Mouse (Mus musculus): ENCODE measurements around the gene Entpd1.

DNA sequence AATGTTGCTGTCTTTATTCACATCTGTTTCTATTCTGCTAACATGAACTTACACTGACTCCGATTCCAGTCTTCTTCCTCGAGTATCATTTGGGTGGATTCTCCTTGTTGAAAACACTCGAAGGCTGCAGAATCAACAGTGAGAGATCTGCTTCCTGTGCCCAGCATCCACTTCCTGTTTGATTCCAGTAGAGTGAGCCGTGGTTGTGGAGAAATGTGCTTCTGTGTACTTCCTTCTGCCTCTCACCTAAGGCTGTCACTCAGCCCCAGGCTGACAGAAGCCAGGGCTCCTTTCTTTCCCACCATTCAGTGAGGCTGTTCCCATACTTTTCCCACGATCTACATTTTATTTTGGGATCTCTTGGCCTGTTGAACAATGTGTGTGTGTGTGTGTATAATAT lies 37.9 kb downstream of the Entpd1 start:
- TF ChIP-seq CTCF (IDR thresholded peaks at IDR 0.05; ENCODE audit: low read depth): no peak
- TF ChIP-seq EP300 (optimal IDR thresholded peaks at IDR 0.05): no peak

Measured in stomach, postnatal 0 days (tissue).